In the genomic region with DNA sequence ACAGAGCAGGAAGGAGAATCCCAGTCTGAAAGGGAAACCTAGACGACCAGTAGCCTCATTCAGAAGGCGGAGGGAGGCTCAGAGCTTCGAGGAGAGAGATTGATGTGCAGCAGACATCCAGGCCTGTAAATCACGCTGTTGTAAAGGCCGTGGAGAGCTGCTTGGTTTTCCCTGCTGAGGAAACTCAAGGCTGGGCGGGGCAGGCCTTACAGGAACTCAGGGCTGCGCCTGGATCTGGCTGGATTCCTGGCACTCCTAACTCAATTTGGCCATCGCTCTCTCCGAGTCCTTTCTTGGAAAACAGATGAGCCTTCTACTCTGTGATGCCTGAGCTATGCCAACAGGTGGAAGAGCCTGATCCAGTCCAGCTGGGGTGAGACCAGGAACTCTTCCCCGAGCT, we compare ENCODE assay signal across 10 mouse cellular contexts.
DNase-seq lines count a peak whose midpoint lies in the region; ATAC-seq lines count a peak whose summit lies in the region.
"Had no signal": no experiment of that assay in that cellular context is flagged by ENCODE, and none has a peak within 500 bp of the region (broad histone marks: within the 10 kb centered on the region; RNA-seq: fewer than 3 reads in every experiment).

No protein-coding gene starts in this region.

- H3K9me3 ChIP-seq in kidney, embryonic 16.5 days (ENCODE audit: low read length): no peaks in the 10 kb centered on the region
- H3K9me3 ChIP-seq in neural tube, embryonic 13.5 days: no peaks in the 10 kb centered on the region
- H3K9me3 ChIP-seq in forebrain, embryonic 11.5 days (ENCODE audit: control insufficient read depth, low read length): no peaks in the 10 kb centered on the region

- WGBS in kidney, embryonic 16.5 days: 27% methylated on average over 10 of the region's 10 CpGs
- 21% methylated on average over 10 of the region's 10 CpGs for WGBS in neural tube, embryonic 13.5 days
- WGBS in forebrain, embryonic 11.5 days: 87% methylated on average over 10 of the region's 10 CpGs

- ATAC-seq in kidney, embryonic 16.5 days (ENCODE audit: low FRiP score, low TSS enrichment): no peak
- 0 out of 2 replicates have a peak, but pooled peaks have one; percentile 30 for ATAC-seq in neural tube, embryonic 13.5 days (ENCODE audit: low read depth)
- ATAC-seq in forebrain, embryonic 11.5 days (replicated peaks; ENCODE audit: low FRiP score): no peak

- no peaks in the 10 kb centered on the region for H3K36me3 ChIP-seq in kidney, embryonic 16.5 days (ENCODE audit: insufficient read depth, low read length)
- no peaks in the 10 kb centered on the region for H3K36me3 ChIP-seq in neural tube, embryonic 13.5 days
- no peaks in the 10 kb centered on the region for H3K36me3 ChIP-seq in forebrain, embryonic 11.5 days (ENCODE audit: control insufficient read depth, insufficient read depth, low read length)

- no peak overlapping the region for H3K9ac ChIP-seq in kidney, embryonic 16.5 days (replicated peaks; ENCODE audit: low read length)
- no peak overlapping the region for H3K9ac ChIP-seq in neural tube, embryonic 13.5 days
- H3K9ac ChIP-seq in forebrain, embryonic 11.5 days (ENCODE audit: low read length): no peak overlapping the region
- H3K9ac ChIP-seq: lung, embryonic 14.5 days had no signal

- no peak overlapping the region for H3K4me2 ChIP-seq in kidney, embryonic 16.5 days (replicated peaks; ENCODE audit: low read depth, low read length)
- no peak overlapping the region for H3K4me2 ChIP-seq in neural tube, embryonic 13.5 days
- H3K4me2 ChIP-seq in forebrain, embryonic 11.5 days (ENCODE audit: low read depth, low read length, severe bottlenecking): no peak overlapping the region
- H3K4me2 ChIP-seq: lung, embryonic 14.5 days had no signal

- H3K4me3 ChIP-seq in kidney, embryonic 16.5 days (ENCODE audit: low read length): no peak overlapping the region
- H3K4me3 ChIP-seq in neural tube, embryonic 13.5 days: no peak overlapping the region
- H3K4me3 ChIP-seq in forebrain, embryonic 11.5 days (ENCODE audit: low read depth, low read length): no peak overlapping the region
- H3K4me3 ChIP-seq: layer of hippocampus, adult 2 months had no signal

- H3K27me3 ChIP-seq in kidney, embryonic 16.5 days (ENCODE audit: insufficient read depth, low read length): no peaks in the 10 kb centered on the region
- H3K27me3 ChIP-seq in neural tube, embryonic 13.5 days: no peaks in the 10 kb centered on the region
- no peaks in the 10 kb centered on the region for H3K27me3 ChIP-seq in forebrain, embryonic 11.5 days (ENCODE audit: control insufficient read depth, insufficient read depth, low read length)

- 0 out of 2 replicates have a peak, but pooled peaks cover 7% of the 10 kb centered on the region for H3K4me1 ChIP-seq in kidney, embryonic 16.5 days (ENCODE audit: insufficient read depth, low read length)
- peaks cover 62% of the 10 kb centered on the region for H3K4me1 ChIP-seq in neural tube, embryonic 13.5 days (replicated peaks)
- no peaks in the 10 kb centered on the region for H3K4me1 ChIP-seq in forebrain, embryonic 11.5 days (replicated peaks; ENCODE audit: control insufficient read depth, insufficient read depth, low read length)

- peak; percentile 6 for DNase-seq in kidney, adult 11 months
- DNase-seq in adrenal gland, postnatal 14 days: peak; percentile 44
- DNase-seq in heart, postnatal 14 days: peak; percentile 31 to 38
- DNase-seq in thymus, postnatal 25 days: no peak
- DNase-seq in forebrain, embryonic 11.5 days (ENCODE audit: low spot score): no peak
- DNase-seq: cerebellum, adult 18-20 months; lung, embryonic 14.5 days had no signal

- intact Hi-C loops in heart, postnatal 14 days (cut with DNase I): no loop called here

- no peak overlapping the region for H3K27ac ChIP-seq in kidney, embryonic 16.5 days (ENCODE audit: low read length)
- peak overlapping the region; percentile 33 for H3K27ac ChIP-seq in neural tube, embryonic 13.5 days (replicated peaks)
- no peak overlapping the region for H3K27ac ChIP-seq in forebrain, embryonic 11.5 days (ENCODE audit: low read depth, low read length)
- H3K27ac ChIP-seq: layer of hippocampus, adult 2 months had no signal

Comparison
In these comparisons a context has a peak if more than half of its experiments do, and no peak if none do; other contexts are left out.
1. DNase-seq: peak in kidney, adult 11 months (single experiment), adrenal gland, postnatal 14 days (single experiment) and heart, postnatal 14 days (2 of 2); none in thymus, postnatal 25 days (single experiment) and forebrain, embryonic 11.5 days (single experiment).